Mouse (Mus musculus): ENCODE results near the gene Ppa2. TPM values are rescaled to one million over a fixed set of nuclear protein-coding genes. Genes with fewer than 3 reads are reported as not detected.
A peak's percentile ranks its signal among the peaks of the same experiment; 100 is the strongest.

The Ppa2 gene
- polyA plus RNA-seq, 1 experiment from 2014 or later, result 118 TPM

DNA sequence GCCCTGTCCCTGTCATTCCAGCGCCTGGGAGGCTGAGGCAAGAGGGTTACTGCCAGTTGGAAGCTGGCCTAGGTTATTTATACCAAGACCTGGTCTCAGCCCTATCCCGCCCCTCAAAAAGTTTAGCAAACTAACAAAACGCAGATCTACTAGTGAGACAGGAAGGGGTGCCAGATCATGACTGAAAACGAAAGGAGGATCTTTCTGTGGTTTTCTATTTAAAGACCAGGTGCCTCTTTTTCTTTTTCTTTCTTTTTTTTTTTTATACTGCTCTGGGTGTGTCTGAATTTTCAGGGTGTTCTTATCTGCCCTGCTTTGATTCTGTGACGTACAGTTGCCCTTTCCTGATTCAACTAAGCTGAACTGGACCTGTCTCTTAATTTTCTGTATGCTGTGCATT lies 22.4 kb downstream of the Ppa2 start:
- no peak overlapping the region for H3K4me2 ChIP-seq
- H3K4me3 ChIP-seq, result no peak overlapping the region
- H3K27me3 ChIP-seq, result no peaks in the 10 kb centered on the region
- H3K4me1 ChIP-seq, result peaks cover 14% of the 10 kb centered on the region
- WGBS, result 88% methylated on average over 5 of the region's 5 CpGs
- H3K27ac ChIP-seq, result no peak overlapping the region
- H3K9me3 ChIP-seq, result no peaks in the 10 kb centered on the region
- H3K9ac ChIP-seq, result no peak overlapping the region
- no peaks in the 10 kb centered on the region; the same call in 1 of the 2 replicates for H3K36me3 ChIP-seq
- ATAC-seq (ENCODE audit: borderline replicate concordance, extremely low read depth, low FRiP score, low TSS enrichment), result no peak

DNA sequence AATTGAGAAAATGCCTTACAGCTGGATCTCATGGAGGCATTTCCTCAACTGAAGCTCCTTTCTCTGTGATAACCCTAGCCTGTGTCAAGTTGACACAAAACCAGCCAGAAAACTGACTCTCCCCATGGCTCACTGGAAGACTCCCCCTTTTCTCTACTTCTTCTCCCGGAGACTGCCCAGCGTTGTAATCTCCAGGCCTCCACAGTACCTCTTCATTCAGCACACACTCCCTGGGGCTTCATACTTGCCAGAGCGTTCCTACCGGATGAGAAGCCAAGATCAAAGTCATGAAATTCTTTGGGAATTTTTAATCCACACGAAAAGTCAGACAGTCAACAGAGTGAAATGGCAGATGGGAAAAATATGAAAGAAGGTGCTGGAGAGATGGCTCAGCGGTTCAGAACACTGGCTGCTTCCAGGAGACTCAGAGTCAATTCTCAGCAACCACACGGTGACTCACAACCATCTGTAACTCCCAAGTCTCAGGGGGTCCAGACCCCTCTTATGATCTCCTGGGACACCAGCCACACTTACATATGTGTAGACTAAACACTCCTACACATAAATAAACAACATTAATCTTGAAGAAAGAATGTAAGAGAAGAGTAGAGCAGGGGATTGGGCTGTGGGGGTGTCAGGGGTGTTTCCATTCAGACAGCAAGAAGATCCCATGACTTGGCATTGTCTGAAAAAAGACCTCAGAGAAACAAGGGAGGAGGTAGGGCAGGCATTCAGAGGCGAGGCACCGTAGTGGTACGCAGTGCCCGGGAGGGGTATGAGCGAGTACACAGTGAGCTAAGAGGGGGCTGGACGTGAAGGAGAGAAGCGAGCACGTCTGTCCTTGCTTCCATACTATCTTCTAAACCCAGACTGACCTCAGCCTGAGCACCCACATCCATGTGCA lies 23.6 kb downstream of the Ppa2 start:
- Histone ChIP-seq H3K4me1 (peaks cover 14% of the 10 kb centered on the region), H3K27ac (peak overlapping the region; percentile 55), H3K4me2 (no peak overlapping the region), H3K36me3 (no peaks in the 10 kb centered on the region; the same call in 1 of the 2 replicates), H3K4me3 (no peak overlapping the region), H3K27me3 (no peaks in the 10 kb centered on the region), H3K9me3 (no peaks in the 10 kb centered on the region), H3K9ac (no peak overlapping the region)
- WGBS, result 56% methylated on average over 15 of the region's 15 CpGs
- ATAC-seq (ENCODE audit: borderline replicate concordance, extremely low read depth, low FRiP score, low TSS enrichment), result peak; percentile 80

DNA sequence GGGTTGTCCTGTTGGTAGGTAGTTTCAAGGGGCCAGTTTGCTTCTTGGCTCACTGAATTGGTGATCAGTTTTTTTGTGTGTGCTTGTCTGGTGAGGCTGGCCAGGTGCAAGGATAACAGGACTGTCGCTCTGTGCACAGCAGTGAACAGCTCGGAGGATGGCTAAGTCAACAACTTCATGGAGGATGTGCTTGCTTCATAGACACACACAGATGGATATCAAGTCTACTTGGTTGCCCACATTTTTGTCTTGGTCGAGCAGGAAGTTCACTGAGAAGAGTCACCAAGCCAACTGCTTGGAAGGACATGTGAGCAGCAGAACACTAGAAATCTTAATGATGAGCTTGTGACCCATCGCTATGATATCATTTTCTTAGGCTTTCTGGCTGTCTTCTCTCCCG lies 24.8 kb downstream of the Ppa2 start:
- no peaks in the 10 kb centered on the region for H3K9me3 ChIP-seq
- no peaks in the 10 kb centered on the region for H3K27me3 ChIP-seq
- 82% methylated on average over 5 of the region's 5 CpGs for WGBS
- no peaks in the 10 kb centered on the region; the same call in 1 of the 2 replicates for H3K36me3 ChIP-seq
- H3K27ac ChIP-seq, result no peak overlapping the region
- no peak overlapping the region for H3K9ac ChIP-seq
- no peak overlapping the region for H3K4me2 ChIP-seq
- H3K4me3 ChIP-seq, result no peak overlapping the region
- ATAC-seq (ENCODE audit: borderline replicate concordance, extremely low read depth, low FRiP score, low TSS enrichment), result no peak
- peaks cover 21% of the 10 kb centered on the region for H3K4me1 ChIP-seq

DNA sequence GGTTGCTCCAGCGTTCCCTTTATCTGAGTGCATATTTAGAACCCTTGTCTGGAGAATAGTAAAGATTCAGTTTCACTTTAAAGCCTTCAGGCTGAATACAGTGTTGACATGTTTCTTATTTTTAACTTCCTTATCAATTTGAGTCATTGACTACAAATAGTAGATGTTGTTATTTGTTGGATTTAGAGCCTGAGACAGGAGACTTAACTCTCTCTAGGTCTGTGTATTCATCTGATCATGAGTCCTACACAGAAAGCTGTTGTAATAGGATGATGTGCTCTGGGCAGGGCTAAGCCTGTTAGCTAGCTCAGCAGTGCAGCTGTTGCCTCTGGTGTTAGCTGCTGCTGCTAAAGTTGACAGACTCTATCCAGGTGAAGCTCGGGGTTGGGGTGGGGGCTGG lies 25.3 kb downstream of the Ppa2 start:
- Histone ChIP-seq H3K27ac (no peak overlapping the region), H3K4me1 (peaks cover 22% of the 10 kb centered on the region), H3K9ac (no peak overlapping the region), H3K36me3 (peaks cover 1% of the 10 kb centered on the region; the same call in 1 of the 2 replicates), H3K4me2 (no peak overlapping the region), H3K9me3 (no peaks in the 10 kb centered on the region), H3K27me3 (no peaks in the 10 kb centered on the region), H3K4me3 (no peak overlapping the region)
- ATAC-seq (ENCODE audit: borderline replicate concordance, extremely low read depth, low FRiP score, low TSS enrichment), result no peak
- whole genome bisulfite sequencing, result 82% methylated on average over 2 of the region's 2 CpGs

DNA sequence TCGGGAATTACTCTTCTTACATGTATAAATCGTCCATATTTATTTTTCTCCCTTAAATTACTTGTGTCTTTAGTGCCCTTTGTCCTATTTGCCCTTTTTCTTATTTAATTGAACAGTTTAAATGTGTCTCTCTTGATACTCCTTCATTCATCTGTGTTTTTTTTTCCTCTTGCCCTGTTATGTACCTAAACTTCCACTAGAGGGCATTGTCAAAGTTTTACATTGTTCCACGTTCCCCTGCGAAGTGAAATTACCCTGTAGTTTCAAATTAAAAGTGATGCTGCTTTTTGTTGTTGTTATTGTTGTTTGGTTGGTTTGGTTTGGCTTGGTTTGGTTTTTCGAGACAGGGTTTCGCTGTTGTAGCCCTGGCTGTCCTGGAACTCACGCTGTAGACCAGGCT lies 26.5 kb downstream of the Ppa2 start:
- no peak overlapping the region for H3K4me2 ChIP-seq
- no peak overlapping the region for H3K4me3 ChIP-seq
- WGBS, result 83% methylated on average over 7 of the region's 7 CpGs
- no peak overlapping the region for H3K27ac ChIP-seq
- peaks cover 13% of the 10 kb centered on the region; the same call in 1 of the 2 replicates for H3K36me3 ChIP-seq
- H3K9ac ChIP-seq, result no peak overlapping the region
- no peak for ATAC-seq (ENCODE audit: borderline replicate concordance, extremely low read depth, low FRiP score, low TSS enrichment)
- no peaks in the 10 kb centered on the region for H3K9me3 ChIP-seq
- H3K27me3 ChIP-seq, result no peaks in the 10 kb centered on the region
- H3K4me1 ChIP-seq, result peaks cover 15% of the 10 kb centered on the region

DNA sequence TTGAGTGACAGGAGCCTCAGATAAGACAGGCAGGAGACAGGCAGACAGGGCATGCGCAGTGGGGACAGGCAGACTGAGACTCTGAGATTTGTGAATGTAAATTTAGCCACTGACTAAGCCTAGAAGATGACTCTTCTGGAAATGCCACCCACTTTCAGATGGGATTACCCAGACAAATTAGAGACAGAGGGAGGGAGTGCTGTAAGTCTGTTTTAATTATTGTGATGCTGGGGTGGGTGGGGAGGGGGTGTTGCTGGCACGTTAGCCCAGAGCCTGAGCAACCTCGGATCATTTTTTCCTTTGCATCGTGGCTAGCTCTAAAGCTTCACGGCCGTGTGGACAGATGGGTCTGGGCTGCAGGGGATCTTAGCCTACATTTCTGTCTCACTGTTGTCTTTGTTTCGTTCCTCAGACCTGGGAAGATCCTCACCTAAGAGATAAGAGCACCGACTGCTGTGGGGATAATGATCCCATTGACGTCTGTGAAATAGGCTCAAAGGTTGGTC lies 29.0 kb downstream of the Ppa2 start:
- 0 out of 2 replicates have a peak, but pooled peaks have one; percentile 11 for ATAC-seq (ENCODE audit: borderline replicate concordance, extremely low read depth, low FRiP score, low TSS enrichment)
- Histone ChIP-seq H3K4me2 (no peak overlapping the region), H3K4me1 (0 out of 2 replicates have a peak, but pooled peaks cover 12% of the 10 kb centered on the region), H3K27me3 (no peaks in the 10 kb centered on the region), H3K9me3 (no peaks in the 10 kb centered on the region), H3K27ac (no peak overlapping the region), H3K9ac (no peak overlapping the region), H3K4me3 (no peak overlapping the region), H3K36me3 (peaks cover 13% of the 10 kb centered on the region; the same call in 1 of the 2 replicates)
- WGBS, result 49% methylated on average over 9 of the region's 9 CpGs

DNA sequence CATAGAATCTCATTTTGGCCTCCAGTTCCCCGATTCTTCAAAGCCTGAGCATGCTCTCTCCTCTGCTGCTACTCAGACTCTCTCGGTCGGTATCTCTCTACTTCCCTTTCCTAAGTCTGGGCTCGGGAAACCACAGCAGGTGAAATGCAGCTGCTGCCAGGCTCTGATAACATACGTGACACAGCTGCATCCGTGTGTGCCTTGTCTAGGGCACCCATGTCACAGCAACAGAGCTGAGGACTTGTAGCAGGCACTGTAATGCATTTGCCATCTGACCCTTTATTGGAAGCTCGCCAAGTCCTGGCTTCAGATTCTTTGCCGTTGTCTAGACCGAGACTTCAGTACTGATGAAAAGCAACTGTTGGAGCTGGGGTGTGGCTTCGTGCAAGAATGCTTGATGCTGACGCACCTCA lies 29.5 kb downstream of the Ppa2 start:
- Histone ChIP-seq H3K27ac (no peak overlapping the region), H3K9me3 (no peaks in the 10 kb centered on the region), H3K4me3 (no peak overlapping the region), H3K27me3 (no peaks in the 10 kb centered on the region), H3K9ac (no peak overlapping the region), H3K4me2 (no peak overlapping the region), H3K36me3 (peaks cover 13% of the 10 kb centered on the region; the same call in 1 of the 2 replicates), H3K4me1 (0 out of 2 replicates have a peak, but pooled peaks cover 7% of the 10 kb centered on the region)
- peak; percentile 84 for ATAC-seq (ENCODE audit: borderline replicate concordance, extremely low read depth, low FRiP score, low TSS enrichment)
- whole genome bisulfite sequencing, result 25% methylated on average over 11 of the region's 11 CpGs

DNA sequence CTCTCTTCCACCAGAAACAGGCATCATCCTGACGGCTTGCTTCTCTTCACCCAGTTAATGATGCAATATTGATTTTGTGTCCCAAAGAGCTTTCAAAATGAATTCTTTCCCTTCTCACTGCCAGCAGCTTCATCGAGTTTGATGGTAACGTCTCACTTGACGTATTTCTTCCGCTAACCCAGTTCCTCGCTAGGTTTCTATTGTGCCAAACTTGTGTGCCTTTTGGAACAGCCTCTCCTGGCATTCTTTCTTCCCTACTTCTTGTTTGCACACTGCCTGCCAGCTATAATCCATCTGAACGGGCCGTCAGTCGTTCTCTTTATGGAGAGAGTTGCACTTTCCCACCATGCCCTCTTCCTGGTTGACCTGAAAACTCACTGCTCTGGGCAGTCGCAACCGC lies 31.2 kb downstream of the Ppa2 start:
- WGBS, result 71% methylated on average over 11 of the region's 11 CpGs
- no peak for ATAC-seq (ENCODE audit: borderline replicate concordance, extremely low read depth, low FRiP score, low TSS enrichment)
- Histone ChIP-seq H3K36me3 (peaks cover 13% of the 10 kb centered on the region; the same call in 1 of the 2 replicates), H3K4me1 (0 out of 2 replicates have a peak, but pooled peaks cover 7% of the 10 kb centered on the region), H3K27ac (no peak overlapping the region), H3K9me3 (no peaks in the 10 kb centered on the region), H3K4me3 (no peak overlapping the region), H3K4me2 (no peak overlapping the region), H3K27me3 (no peaks in the 10 kb centered on the region), H3K9ac (no peak overlapping the region)

DNA sequence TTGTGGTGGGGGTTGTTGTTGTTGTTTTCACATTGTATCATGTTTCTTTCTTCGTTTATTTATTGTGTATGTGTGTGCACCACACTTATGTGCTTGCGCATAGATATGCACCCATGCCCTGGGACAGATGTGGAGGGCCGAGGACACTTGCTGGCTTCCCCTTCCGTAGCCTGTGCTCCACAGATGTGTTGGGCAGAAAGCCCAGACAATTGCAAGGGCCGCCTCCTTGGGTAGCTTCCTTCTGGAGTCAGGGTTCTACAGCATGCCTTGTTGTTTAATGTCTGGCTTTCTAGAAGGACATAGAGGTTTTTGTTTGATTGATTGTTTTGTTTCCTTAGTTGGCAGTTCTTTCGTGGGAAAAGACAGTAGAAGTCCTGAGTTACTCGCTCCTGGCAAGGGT lies 37.6 kb downstream of the Ppa2 start:
- Histone ChIP-seq H3K36me3 (peaks cover 4% of the 10 kb centered on the region; the same call in 1 of the 2 replicates), H3K27ac (no peak overlapping the region), H3K27me3 (no peaks in the 10 kb centered on the region), H3K9me3 (no peaks in the 10 kb centered on the region), H3K4me2 (no peak overlapping the region), H3K9ac (no peak overlapping the region), H3K4me3 (no peak overlapping the region), H3K4me1 (no peaks in the 10 kb centered on the region)
- 44% methylated on average over 7 of the region's 7 CpGs for WGBS
- peak; percentile 85; the same call in 1 of the 2 replicates for ATAC-seq (ENCODE audit: borderline replicate concordance, extremely low read depth, low FRiP score, low TSS enrichment)

DNA sequence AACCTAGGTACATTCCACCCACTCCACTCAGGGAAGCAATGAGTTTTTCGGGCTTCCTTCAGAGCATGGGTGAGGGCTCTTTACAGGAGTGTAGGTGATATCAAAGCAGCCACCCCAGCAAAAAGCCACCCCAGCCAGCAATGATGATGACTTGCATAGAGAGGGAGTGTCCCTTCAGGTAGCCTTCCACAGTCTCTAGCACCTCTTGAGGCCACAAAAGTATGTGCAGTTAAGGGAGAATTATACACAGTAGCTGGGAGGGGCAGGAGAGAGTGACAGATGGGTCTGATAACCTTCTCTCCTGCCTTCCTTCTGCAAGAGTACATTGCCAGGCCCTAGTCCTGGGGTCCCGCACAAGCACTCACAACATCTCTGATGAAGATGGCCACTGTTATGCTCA lies 38.9 kb downstream of the Ppa2 start:
- Histone ChIP-seq H3K9me3 (no peaks in the 10 kb centered on the region), H3K27me3 (no peaks in the 10 kb centered on the region), H3K9ac (no peak overlapping the region), H3K4me2 (no peak overlapping the region), H3K27ac (no peak overlapping the region), H3K36me3 (peaks cover 4% of the 10 kb centered on the region; the same call in 1 of the 2 replicates), H3K4me3 (no peak overlapping the region), H3K4me1 (no peaks in the 10 kb centered on the region)
- WGBS, result 87% methylated on average over 2 of the region's 2 CpGs
- no peak for ATAC-seq (ENCODE audit: borderline replicate concordance, extremely low read depth, low FRiP score, low TSS enrichment)

DNA sequence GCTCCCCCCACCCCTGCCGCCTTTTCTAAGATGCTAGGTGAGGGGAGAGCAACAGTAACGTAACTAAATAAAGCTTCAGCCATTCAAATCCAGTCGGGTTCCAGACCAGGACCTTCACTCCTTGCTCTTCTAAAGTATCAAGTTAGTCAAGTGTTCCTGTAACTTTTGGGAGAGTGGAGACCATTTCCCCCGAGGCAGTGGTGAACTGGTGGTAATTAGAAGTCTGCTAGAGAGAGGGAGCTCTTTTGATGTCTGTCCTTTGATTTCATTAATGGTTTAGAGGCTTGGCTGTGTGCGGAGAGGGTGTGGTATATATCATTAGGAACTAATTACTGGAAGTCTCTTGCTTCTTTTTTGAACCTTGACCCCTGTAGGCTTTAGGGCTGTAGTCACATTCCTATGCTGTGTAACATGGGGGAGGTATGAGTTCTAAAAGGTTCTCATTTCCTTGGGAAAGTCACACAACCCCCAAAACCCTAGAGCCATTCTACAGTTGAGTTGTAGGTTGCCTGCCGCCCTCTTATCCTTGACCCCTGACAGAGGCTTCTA lies 47.6 kb downstream of the Ppa2 start:
- WGBS, result 74% methylated on average over 6 of the region's 6 CpGs
- ATAC-seq (ENCODE audit: borderline replicate concordance, extremely low read depth, low FRiP score, low TSS enrichment), result no peak

DNA sequence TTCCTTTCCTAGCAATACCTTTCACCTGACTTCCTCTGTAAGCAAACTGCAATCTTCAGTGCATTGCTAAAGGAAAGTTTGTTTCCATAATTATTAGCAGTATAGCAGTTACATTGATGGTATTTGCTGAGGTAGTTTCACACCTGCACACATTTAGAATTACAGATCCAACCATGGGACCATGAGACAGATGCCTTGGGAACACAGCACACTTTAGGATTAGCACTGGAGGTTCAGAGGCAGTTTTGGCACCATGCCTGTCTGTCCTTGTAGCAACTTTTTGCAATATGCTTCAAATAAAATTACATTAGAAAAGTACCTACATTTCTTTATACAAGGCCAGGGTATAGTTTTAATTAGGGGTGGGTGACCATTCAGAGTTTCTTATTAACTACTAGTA lies 48.1 kb downstream of the Ppa2 start:
- no peak overlapping the region for H3K4me3 ChIP-seq
- H3K27ac ChIP-seq, result no peak overlapping the region
- no peaks in the 10 kb centered on the region for H3K9me3 ChIP-seq
- no peak overlapping the region for H3K9ac ChIP-seq
- no peaks in the 10 kb centered on the region for H3K4me1 ChIP-seq
- no peak for ATAC-seq (ENCODE audit: borderline replicate concordance, extremely low read depth, low FRiP score, low TSS enrichment)
- no peaks in the 10 kb centered on the region for H3K27me3 ChIP-seq
- H3K36me3 ChIP-seq, result no peaks in the 10 kb centered on the region
- H3K4me2 ChIP-seq, result no peak overlapping the region

More for the DNA sequence above, 47.6 kb downstream of the Ppa2 start:
- H3K4me2 ChIP-seq, result no peak overlapping the region
- H3K4me3 ChIP-seq, result no peak overlapping the region
- H3K27ac ChIP-seq, result no peak overlapping the region
- no peaks in the 10 kb centered on the region for H3K27me3 ChIP-seq
- H3K9ac ChIP-seq, result no peak overlapping the region
- H3K9me3 ChIP-seq, result no peaks in the 10 kb centered on the region
- H3K36me3 ChIP-seq, result no peaks in the 10 kb centered on the region
- H3K4me1 ChIP-seq, result no peaks in the 10 kb centered on the region
